Mouse (Mus musculus): ENCODE data around the gene Ccdc91. TPM values are rescaled to one million over a fixed set of nuclear protein-coding genes. Genes with fewer than 3 reads are reported as not detected.

Gene Ccdc91
- polyA plus RNA-seq, 1 experiment from 2014 or later = 44.6 TPM

DNA sequence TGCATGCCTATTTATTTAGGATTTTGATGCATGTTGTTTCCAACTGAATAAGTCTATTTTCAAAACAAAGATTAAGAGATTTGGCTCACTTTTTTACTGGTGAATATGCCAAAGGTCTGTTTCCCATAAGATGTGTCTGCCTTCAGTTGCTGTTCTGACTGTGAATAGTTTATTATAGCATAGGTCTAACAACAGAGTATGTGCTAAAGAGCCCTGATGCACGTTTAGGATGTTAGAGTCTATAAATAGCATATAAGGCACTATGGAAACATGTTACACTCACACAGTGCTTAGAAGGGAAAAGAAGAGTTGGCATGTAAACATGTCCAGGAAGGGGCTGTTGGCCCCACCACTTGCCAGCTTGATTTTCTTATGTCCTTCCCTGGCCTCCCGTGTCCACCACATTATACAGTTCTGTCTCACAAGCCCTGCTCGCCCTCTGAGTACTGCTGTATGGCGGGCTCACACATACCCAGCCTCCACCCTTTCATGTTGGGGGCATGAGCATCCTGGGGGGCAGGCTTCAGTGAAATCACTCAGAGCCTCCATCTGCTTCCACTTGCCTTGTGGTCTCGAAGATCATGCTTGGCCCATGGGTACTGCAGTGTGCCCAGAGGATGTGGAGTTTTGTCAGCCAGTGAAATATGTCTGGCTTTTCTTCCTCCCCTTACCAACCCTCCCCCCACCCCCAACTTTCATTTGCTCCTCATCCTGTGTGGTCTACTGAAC is 99.0 kb downstream of the Ccdc91 start:
- ATAC-seq (ENCODE audit: low read depth) = peak; percentile 63

DNA sequence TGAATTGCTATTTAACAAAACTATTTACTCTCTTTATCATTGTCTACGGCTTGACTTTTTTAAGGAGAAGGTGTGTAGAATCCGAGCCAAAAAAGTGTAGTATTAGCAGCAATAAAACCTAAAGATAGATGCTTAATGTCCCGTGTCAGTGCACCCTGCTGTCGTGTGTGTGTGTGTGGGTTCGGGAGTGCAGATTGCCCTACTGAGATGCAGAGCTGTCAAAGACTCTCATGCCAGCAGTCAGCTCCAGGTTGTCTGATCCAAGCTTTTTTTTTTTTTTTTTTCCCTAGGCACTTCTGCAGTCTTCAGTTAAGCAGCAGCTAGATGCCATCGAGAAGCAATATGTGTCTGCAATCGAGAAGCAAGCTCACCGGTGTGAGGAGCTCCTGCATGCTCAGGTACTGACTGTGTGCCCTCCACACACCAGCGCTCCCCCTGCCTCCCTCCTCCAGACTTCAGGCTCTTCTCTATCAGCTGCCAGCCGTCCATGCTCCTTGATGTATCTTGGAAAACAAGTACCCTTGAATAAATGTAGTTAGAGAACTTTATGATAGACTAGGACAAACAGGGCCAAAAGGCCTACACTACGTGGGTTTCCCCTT is 99.7 kb downstream of the Ccdc91 start:
- 0 out of 2 replicates have a peak overlapping the region, but pooled peaks have one; percentile 33 for H3K27ac ChIP-seq (replicated peaks)
- H3K27me3 ChIP-seq = no peaks in the 10 kb centered on the region
- H3K4me3 ChIP-seq = no peak overlapping the region
- H3K36me3 ChIP-seq = no peaks in the 10 kb centered on the region
- H3K9ac ChIP-seq = no peak overlapping the region
- peak; percentile 74; the same call in 1 of the 2 replicates for ATAC-seq (ENCODE audit: low read depth)
- 36% methylated on average over 11 of the region's 11 CpGs for WGBS
- H3K4me2 ChIP-seq = no peak overlapping the region
- no peaks in the 10 kb centered on the region for H3K9me3 ChIP-seq
- H3K4me1 ChIP-seq (replicated peaks) = peaks cover 15% of the 10 kb centered on the region

More for the DNA sequence above, 99.0 kb downstream of the Ccdc91 start:
- no peak overlapping the region for H3K4me3 ChIP-seq
- H3K36me3 ChIP-seq = no peaks in the 10 kb centered on the region
- no peaks in the 10 kb centered on the region for H3K9me3 ChIP-seq
- H3K27ac ChIP-seq (replicated peaks) = 0 out of 2 replicates have a peak overlapping the region, but pooled peaks have one; percentile 33
- H3K9ac ChIP-seq = no peak overlapping the region
- 33% methylated on average over 5 of the region's 5 CpGs for WGBS
- no peaks in the 10 kb centered on the region for H3K27me3 ChIP-seq
- H3K4me1 ChIP-seq (replicated peaks) = peaks cover 15% of the 10 kb centered on the region
- no peak overlapping the region for H3K4me2 ChIP-seq

DNA sequence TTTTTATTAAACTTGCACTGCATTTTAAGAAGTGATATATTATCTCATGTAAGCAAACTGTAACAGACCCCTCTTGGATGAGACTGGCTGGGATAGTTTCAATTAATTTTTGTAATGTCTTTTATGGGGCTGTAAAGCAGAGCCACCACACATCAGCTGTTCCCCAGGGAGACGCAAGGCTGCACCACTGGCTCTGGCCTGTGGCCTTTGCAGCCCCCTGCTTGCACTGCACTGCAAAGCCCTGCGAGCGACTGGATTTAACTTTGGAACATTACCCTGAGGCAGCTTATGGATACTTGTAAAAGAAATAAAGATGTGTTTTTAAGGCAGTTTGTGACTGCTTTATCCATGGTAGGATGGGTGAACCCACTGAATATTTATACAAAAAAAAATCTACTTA is 112.0 kb downstream of the Ccdc91 start:
- WGBS = 42% methylated on average over 3 of the region's 3 CpGs
- H3K27ac ChIP-seq (replicated peaks) = no peak overlapping the region

DNA sequence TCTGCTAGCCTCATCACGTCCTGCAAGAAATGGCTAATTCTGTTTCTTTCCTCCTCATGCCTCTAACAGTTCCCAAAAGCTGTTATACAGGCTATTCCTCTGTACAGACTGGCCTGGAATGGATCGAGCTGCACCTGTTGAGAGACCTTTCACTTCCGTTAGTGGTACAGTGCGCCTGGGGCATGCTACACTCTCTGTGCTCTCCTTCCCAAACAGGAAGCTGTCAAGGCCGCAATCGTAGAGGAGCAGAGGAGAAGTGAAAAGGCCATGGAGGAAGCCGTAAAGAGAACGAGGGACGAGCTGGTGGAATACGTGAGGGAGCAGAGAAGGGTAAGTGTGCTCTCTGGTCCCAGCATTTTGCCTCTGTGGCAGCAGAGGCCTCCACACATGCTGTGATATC is 131.0 kb downstream of the Ccdc91 start:
- WGBS = 83% methylated on average over 10 of the region's 10 CpGs
- no peaks in the 10 kb centered on the region for H3K9me3 ChIP-seq
- H3K27me3 ChIP-seq = no peaks in the 10 kb centered on the region
- no peak overlapping the region for H3K4me3 ChIP-seq
- H3K36me3 ChIP-seq = 0 out of 2 replicates have a peak, but pooled peaks cover 2% of the 10 kb centered on the region
- no peak overlapping the region for H3K9ac ChIP-seq
- ATAC-seq (ENCODE audit: low read depth) = no peak
- no peak overlapping the region for H3K27ac ChIP-seq (replicated peaks)
- no peak overlapping the region for H3K4me2 ChIP-seq
- H3K4me1 ChIP-seq (replicated peaks) = no peaks in the 10 kb centered on the region

More for the DNA sequence above, 112.0 kb downstream of the Ccdc91 start:
- Histone ChIP-seq H3K4me3 (no peak overlapping the region), H3K9ac (no peak overlapping the region), H3K27me3 (no peaks in the 10 kb centered on the region), H3K36me3 (peaks cover 3% of the 10 kb centered on the region; the same call in 1 of the 2 replicates), H3K9me3 (no peaks in the 10 kb centered on the region), H3K4me2 (no peak overlapping the region), H3K4me1 (replicated peaks) (peaks cover 4% of the 10 kb centered on the region)
- ATAC-seq (ENCODE audit: low read depth) = 0 out of 2 replicates have a peak, but pooled peaks have one; percentile 53

DNA sequence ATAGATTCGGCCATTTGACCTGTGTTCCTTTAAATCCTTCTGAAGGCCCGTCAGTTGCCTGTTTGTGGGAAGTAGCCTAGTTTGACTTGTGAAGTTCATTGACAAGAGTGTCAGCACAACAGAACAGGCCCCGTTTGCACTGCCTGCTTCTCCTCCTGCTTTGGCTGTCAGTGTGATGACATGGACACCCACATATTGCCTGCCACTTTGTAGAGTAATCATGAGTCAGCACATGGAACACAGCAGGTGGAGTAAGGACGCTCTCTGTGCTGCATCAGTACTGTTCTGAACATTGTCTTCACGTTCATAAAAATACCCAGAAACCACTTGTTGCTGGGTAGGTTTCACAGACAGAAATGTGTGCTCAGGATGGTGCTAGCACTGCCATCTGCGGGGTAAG is 132.0 kb downstream of the Ccdc91 start:
- no peaks in the 10 kb centered on the region for H3K4me1 ChIP-seq (replicated peaks)
- no peak overlapping the region for H3K9ac ChIP-seq
- H3K27me3 ChIP-seq = no peaks in the 10 kb centered on the region
- no peak overlapping the region for H3K4me2 ChIP-seq
- H3K36me3 ChIP-seq = 0 out of 2 replicates have a peak, but pooled peaks cover 2% of the 10 kb centered on the region
- no peak overlapping the region for H3K4me3 ChIP-seq
- 70% methylated on average over 6 of the region's 6 CpGs for WGBS
- H3K9me3 ChIP-seq = no peaks in the 10 kb centered on the region
- no peak overlapping the region for H3K27ac ChIP-seq (replicated peaks)
- ATAC-seq (ENCODE audit: low read depth) = no peak

DNA sequence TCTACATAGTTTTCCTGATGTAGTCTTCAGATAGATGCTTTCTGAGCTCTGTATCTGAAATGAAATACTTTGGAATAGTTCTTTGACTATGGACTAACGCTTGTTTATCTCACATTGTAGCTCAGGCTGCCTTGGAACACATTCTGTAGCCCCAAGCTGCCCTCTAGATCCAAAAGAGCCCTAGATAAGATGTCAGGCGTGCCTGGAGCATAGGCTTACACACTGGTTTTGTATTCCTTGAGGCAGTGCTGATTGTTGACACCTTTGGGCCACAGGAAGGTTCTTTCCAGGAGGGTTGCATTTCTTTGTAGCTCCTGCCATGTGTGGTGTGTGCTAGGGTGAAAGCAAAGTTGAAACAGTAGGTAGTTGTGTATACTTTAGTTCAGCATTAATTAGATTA is 139.7 kb downstream of the Ccdc91 start:
- no peaks in the 10 kb centered on the region for H3K9me3 ChIP-seq
- H3K4me2 ChIP-seq = no peak overlapping the region
- peaks cover 3% of the 10 kb centered on the region; the same call in 1 of the 2 replicates for H3K36me3 ChIP-seq
- H3K4me3 ChIP-seq = no peak overlapping the region
- no peaks in the 10 kb centered on the region for H3K27me3 ChIP-seq
- H3K4me1 ChIP-seq (replicated peaks) = no peaks in the 10 kb centered on the region
- no peak overlapping the region for H3K27ac ChIP-seq (replicated peaks)
- WGBS = 83% methylated on average over 2 of the region's 2 CpGs
- no peak overlapping the region for H3K9ac ChIP-seq
- no peak for ATAC-seq (ENCODE audit: low read depth)

DNA sequence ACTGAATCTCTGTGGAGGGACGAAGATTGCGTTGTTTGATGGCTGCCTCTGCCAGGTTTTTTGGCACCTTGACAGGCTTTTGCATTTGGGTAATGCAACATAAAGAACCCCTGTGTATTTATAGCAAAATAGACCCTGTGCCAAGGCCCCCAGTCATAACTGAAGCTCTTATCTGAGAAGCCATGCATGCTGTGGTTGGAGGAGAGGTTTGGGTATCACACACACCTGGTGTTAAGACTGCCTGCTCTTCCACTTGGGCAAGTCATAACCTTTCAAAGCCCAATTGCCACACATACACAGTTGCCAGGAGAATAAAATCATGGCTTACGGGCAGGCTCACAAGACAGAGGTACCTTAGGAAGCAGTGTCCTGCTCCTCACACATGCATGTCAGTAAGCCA is 147.5 kb downstream of the Ccdc91 start:
- ATAC-seq (ENCODE audit: low read depth) = no peak
- no peaks in the 10 kb centered on the region for H3K27me3 ChIP-seq
- 85% methylated on average over 3 of the region's 3 CpGs for WGBS

DNA sequence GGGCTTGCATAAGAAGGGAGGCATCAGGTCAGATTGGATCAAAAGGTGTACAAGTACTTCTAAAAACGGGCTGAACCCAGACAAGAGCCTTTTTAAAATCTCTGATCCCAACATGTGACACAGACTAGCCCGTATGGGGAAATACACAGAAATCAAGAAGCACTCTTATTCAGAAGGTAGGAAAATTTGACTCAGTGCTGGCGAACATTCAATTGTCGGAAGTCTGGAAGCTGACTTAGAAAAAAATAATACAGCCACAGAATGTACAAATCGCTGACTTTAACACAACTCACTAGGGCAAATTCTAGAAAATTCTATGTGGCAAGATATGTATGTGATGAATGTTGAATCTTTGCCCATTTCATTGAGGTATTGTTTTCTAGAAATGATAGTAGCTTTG is 160.8 kb downstream of the Ccdc91 start:
- Histone ChIP-seq H3K27me3 (no peaks in the 10 kb centered on the region), H3K4me2 (no peak overlapping the region), H3K9me3 (no peaks in the 10 kb centered on the region), H3K9ac (no peak overlapping the region), H3K27ac (replicated peaks) (no peak overlapping the region), H3K4me1 (replicated peaks) (no peaks in the 10 kb centered on the region), H3K36me3 (peaks cover 12% of the 10 kb centered on the region), H3K4me3 (no peak overlapping the region)
- no peak for ATAC-seq (ENCODE audit: low read depth)
- 88% methylated on average over 5 of the region's 5 CpGs for WGBS

More for the DNA sequence above, 147.5 kb downstream of the Ccdc91 start:
- Histone ChIP-seq H3K4me3 (no peak overlapping the region), H3K4me1 (replicated peaks) (no peaks in the 10 kb centered on the region), H3K36me3 (no peaks in the 10 kb centered on the region), H3K9me3 (no peaks in the 10 kb centered on the region), H3K4me2 (no peak overlapping the region), H3K27ac (replicated peaks) (no peak overlapping the region), H3K9ac (no peak overlapping the region)

DNA sequence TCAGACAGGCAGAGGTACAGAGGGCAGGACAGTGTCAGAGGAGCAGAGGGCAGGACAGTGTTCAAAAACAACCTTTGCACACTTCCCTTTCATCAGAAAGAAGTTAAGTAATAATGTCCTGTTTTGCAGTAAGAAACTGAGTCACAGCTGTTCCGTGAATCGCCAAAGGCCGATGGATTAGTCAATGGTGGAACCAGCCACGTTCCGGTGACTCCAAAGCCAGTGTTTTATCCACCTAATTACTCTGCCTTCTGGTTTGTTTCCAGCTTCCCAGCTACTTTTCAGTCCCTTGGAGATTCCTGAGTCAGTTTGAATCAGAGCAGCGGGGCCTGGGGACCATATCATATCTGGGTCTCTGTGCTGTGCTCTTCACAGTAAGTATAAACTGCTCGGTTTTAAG is 168.2 kb downstream of the Ccdc91 start:
- H3K36me3 ChIP-seq = no peaks in the 10 kb centered on the region
- H3K27me3 ChIP-seq = no peaks in the 10 kb centered on the region
- no peak overlapping the region for H3K9ac ChIP-seq
- WGBS = 93% methylated on average over 7 of the region's 7 CpGs
- H3K4me2 ChIP-seq = no peak overlapping the region
- H3K4me3 ChIP-seq = no peak overlapping the region
- no peak for ATAC-seq (ENCODE audit: low read depth)
- H3K9me3 ChIP-seq = no peaks in the 10 kb centered on the region
- H3K27ac ChIP-seq (replicated peaks) = no peak overlapping the region
- H3K4me1 ChIP-seq (replicated peaks) = no peaks in the 10 kb centered on the region

DNA sequence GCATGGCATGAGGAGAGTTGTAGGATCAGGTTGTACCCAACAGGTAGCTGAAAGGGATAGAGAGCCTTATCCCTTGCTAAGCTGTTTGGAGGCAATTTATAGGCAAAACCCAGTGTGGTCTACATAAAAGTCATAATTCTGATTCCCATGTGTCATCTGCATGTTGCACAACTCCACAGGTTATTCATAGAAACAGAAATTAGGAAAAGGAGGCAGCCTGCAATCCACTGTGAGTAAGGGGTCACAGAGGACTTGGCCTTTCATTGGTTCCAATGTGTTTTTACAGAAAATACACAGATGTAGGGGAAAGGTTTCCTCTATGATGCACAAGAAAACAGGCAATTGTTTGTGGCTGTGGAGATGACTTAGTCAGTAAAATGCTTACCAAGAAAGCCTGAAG is 168.8 kb downstream of the Ccdc91 start:
- Histone ChIP-seq H3K27ac (replicated peaks) (no peak overlapping the region), H3K9me3 (no peaks in the 10 kb centered on the region), H3K4me1 (replicated peaks) (no peaks in the 10 kb centered on the region), H3K4me2 (no peak overlapping the region), H3K9ac (no peak overlapping the region), H3K4me3 (no peak overlapping the region), H3K36me3 (no peaks in the 10 kb centered on the region), H3K27me3 (no peaks in the 10 kb centered on the region)
- ATAC-seq (ENCODE audit: low read depth) = no peak

DNA sequence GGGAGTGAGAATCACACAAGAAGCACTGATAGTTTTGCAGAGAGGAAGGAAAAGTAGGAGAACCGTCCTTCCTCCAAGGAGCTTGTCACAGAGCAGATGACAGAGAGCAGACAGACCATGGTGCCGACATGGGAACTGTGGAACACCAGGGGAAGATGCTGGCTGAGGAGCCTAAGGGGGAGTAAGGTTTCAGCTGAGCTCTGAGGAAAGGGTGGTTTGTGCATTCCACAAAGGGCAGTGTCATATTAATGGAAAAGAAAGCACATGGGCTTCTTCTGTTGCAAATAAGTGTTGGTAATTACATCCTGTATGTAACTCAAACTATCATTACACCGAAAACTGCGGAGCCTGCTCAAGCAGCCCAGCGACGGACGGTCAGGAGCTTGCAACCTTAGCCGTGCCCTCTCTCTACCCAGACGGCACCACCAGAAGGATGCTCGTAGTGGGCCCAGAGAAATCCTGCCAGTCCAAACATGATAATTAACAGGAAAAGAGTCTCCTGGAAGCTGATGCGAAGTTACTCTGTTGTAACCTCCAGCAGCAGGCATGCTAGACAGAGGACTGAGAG is 170.9 kb downstream of the Ccdc91 start:
- Histone ChIP-seq H3K9me3 (no peaks in the 10 kb centered on the region), H3K27ac (replicated peaks) (no peak overlapping the region), H3K4me2 (no peak overlapping the region), H3K9ac (no peak overlapping the region), H3K36me3 (no peaks in the 10 kb centered on the region), H3K4me1 (replicated peaks) (no peaks in the 10 kb centered on the region), H3K27me3 (no peaks in the 10 kb centered on the region), H3K4me3 (no peak overlapping the region)
- 89% methylated on average over 11 of the region's 11 CpGs for WGBS
- no peak for ATAC-seq (ENCODE audit: low read depth)

DNA sequence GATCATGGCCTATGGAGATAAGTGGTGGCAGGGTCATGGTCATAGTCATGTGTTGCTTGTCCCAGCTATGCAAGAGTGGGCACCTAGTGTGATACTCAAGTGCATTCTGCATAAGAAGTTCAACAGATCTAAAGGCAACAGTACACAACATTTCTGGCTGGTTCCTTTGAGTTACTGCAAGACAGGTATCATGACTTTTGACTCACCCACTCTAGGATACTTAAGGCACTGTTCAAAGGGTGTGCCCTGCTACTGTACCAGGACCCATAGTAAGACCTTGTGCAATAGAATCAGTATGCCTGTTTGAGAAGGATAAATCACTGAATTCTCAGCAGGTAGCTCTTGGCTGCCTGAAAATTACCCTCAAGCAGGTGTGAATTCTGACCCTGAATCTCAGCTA is 182.4 kb downstream of the Ccdc91 start:
- H3K4me3 ChIP-seq = no peak overlapping the region
- no peak overlapping the region for H3K27ac ChIP-seq (replicated peaks)
- no peaks in the 10 kb centered on the region for H3K4me1 ChIP-seq (replicated peaks)
- no peaks in the 10 kb centered on the region for H3K36me3 ChIP-seq
- no peak overlapping the region for H3K9ac ChIP-seq
- H3K9me3 ChIP-seq = no peaks in the 10 kb centered on the region
- no peak overlapping the region for H3K4me2 ChIP-seq
- ATAC-seq (ENCODE audit: low read depth) = no peak
- no peaks in the 10 kb centered on the region for H3K27me3 ChIP-seq

All from neural tube, embryonic 13.5 days (tissue).